23 mouse cellular contexts compared by ENCODE assay signal in the genomic region with DNA sequence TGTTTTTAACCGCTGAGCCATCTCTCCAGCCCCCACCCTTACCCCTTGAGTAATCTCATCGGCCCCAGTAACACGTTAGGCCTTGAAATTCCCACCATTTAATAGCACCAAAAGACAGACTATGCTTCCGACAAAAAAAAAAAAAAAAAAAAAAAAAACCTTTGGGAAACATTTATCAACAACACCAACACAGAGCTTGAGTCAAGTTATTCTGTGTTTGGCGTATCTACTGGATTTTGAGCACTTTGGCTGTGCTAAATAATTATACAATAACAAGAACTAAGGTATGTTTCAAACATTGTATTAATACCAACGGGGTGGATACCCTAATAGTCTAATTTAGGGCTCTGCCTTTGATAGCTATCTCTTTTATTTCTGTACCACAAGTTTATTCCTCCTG. TPM values are rescaled to one million over a fixed set of nuclear protein-coding genes. Genes with fewer than 3 reads are reported as not detected.
DNase-seq lines count a peak whose midpoint lies in the region; ATAC-seq and TF ChIP-seq lines count a peak whose summit lies in the region.
"Had no signal": no experiment of that assay in that cellular context is flagged by ENCODE, and none has a peak within 500 bp of the region (broad histone marks: within the 10 kb centered on the region; RNA-seq: fewer than 3 reads in every experiment).

No protein-coding gene starts in this region.

- peaks cover 6% of the 10 kb centered on the region for H3K79me2 ChIP-seq in CH12.LX (replicated peaks; ENCODE audit: control insufficient read depth, extremely low read depth, insufficient read depth, poor library complexity, severe bottlenecking)
- peaks cover 9% of the 10 kb centered on the region for H3K79me2 ChIP-seq in MEL (ENCODE audit: control insufficient read depth, insufficient read depth, low read length, poor library complexity)

- in situ Hi-C loops in CH12.LX (cut with MboI; ENCODE audit: low pct_ligation_motif_present, low pct_unique_long_range_greater_than_20kb, low sequenced_read_pairs) = no loop called here
- in situ Hi-C loops in ES-E14 (cut with MboI; ENCODE audit: low sequenced_read_pairs in 2 of 2, unreplicated experiment in 2 of 2) = no loop called here

- no peaks in the 10 kb centered on the region for H3K36me3 ChIP-seq in CH12.LX (replicated peaks in 1 of 2; ENCODE audit: control insufficient read depth in 1 of 2, insufficient read depth in 1 of 2, low read length in 1 of 2)
- peaks cover 6% of the 10 kb centered on the region; the same call in 1 of the 2 replicates for H3K36me3 ChIP-seq in ES-E14 (ENCODE audit: control insufficient read depth, insufficient read depth, low read length, poor library complexity, severe bottlenecking)
- peaks cover 0 to 25% of the 10 kb centered on the region in 2 experiments; a peak in 2 of 4 replicates for H3K36me3 ChIP-seq in MEL (ENCODE audit: control insufficient read depth in 1 of 2, insufficient read depth in 2 of 2, low read length in 2 of 2)
- H3K36me3 ChIP-seq in liver, postnatal 0 days (replicated peaks; ENCODE audit: insufficient read depth, low read length) = no peaks in the 10 kb centered on the region

- WGBS in liver, postnatal 0 days (ENCODE audit: insufficient replicate concordance) = 88% methylated on average over 6 of the region's 6 CpGs

- H3K27ac ChIP-seq in CH12.LX (ENCODE audit: insufficient read depth, low read depth) (no peak overlapping the region), ES-E14 (ENCODE audit: insufficient read depth, low read depth, low read length, poor library complexity, severe bottlenecking) (no peak overlapping the region), MEL (ENCODE audit: control insufficient read depth, low read depth, low read length) (no peak overlapping the region)
- H3K27ac ChIP-seq in liver, postnatal 0 days (ENCODE audit: low read depth) = no peak overlapping the region

- H3K27me3 ChIP-seq in CH12.LX (replicated peaks) = peaks cover 2% of the 10 kb centered on the region
- no peaks in the 10 kb centered on the region for H3K27me3 ChIP-seq in MEL (ENCODE audit: control insufficient read depth in 1 of 2, insufficient read depth in 2 of 2, low read length in 2 of 2)
- no peaks in the 10 kb centered on the region for H3K27me3 ChIP-seq in liver, postnatal 0 days (ENCODE audit: insufficient read depth, low read length)
- H3K27me3 ChIP-seq: Patski had no signal

- TF ChIP-seq CTCF in CH12.LX (conservative IDR thresholded peaks at IDR 0.05 in 1 of 2, IDR thresholded peaks at IDR 0.05 in 1 of 2; ENCODE audit: low read depth in 2 of 2, low read length in 2 of 2) = no peak
- TF ChIP-seq CTCF in MEL (IDR thresholded peaks at IDR 0.05 in 2 of 3, conservative IDR thresholded peaks at IDR 0.05 in 1 of 3; ENCODE audit: control insufficient read depth in 1 of 3, insufficient read depth in 1 of 3, low read depth in 2 of 3, low read length in 3 of 3, poor library complexity in 1 of 3, severe bottlenecking in 1 of 3) = no peak
- no peak for TF ChIP-seq CTCF in liver, postnatal 0 days (IDR thresholded peaks at IDR 0.05; ENCODE audit: low read depth)

- H3K9ac ChIP-seq in CH12.LX (ENCODE audit: insufficient read depth, low read depth) (no peak overlapping the region; the same call in 1 of the 2 replicates), ES-E14 (ENCODE audit: insufficient read depth, low read depth, low read length, poor library complexity, severe bottlenecking) (no peak overlapping the region), MEL (ENCODE audit: control insufficient read depth, low read depth, low read length, poor library complexity, severe bottlenecking) (no peak overlapping the region)
- no peak overlapping the region for H3K9ac ChIP-seq in liver, postnatal 0 days (replicated peaks)

- no peak for TF ChIP-seq POLR2A in CH12.LX (IDR thresholded peaks at IDR 0.05; ENCODE audit: low read depth, low read length)
- no peak for TF ChIP-seq POLR2A in MEL (IDR thresholded peaks at IDR 0.05; ENCODE audit: control insufficient read depth in 1 of 2, insufficient read depth in 1 of 2, low read depth in 1 of 2, low read length in 2 of 2, poor library complexity in 1 of 2)

- dilution Hi-C loops in CH12.LX (cut with MboI; ENCODE audit: extremely low pct_ligation_motif_present, extremely low pct_unique_long_range_greater_than_20kb, low sequenced_read_pairs) = no loop called here

- H3K4me2 ChIP-seq in CH12.LX (ENCODE audit: insufficient read depth, low read depth, poor library complexity, severe bottlenecking) = peak overlapping the region; percentile 24; the same call in 1 of the 2 replicates
- no peak overlapping the region for H3K4me2 ChIP-seq in liver, postnatal 0 days (ENCODE audit: low read depth, low read length)

- ATAC-seq in liver, postnatal 0 days = no peak
- ATAC-seq: activated CD4-positive, CD25-positive, alpha-beta regulatory T cell, adult 4 months; CD4-positive, CD25-positive, alpha-beta regulatory T cell, adult 4 months; Patski had no signal

- DNase-seq in CH12.LX (ENCODE audit: extremely low read depth) = no peak
- DNase-seq in ES-E14 (ENCODE audit: low read depth, low spot score) = no peak
- DNase-seq in MEL (ENCODE audit: low read depth, low spot score) = no peak
- no peak for DNase-seq in testis, postnatal 10 days (ENCODE audit: low spot score)
- DNase-seq in spleen, adult 18-20 months = no peak
- no peak for DNase-seq in liver, postnatal 0 days
- DNase-seq: adrenal gland, adult 2 months; adrenal gland, adult 8-10 months; adrenal gland, postnatal 10 days; adrenal gland, postnatal 14 days; adrenal gland, postnatal 25 days; adrenal gland, postnatal 36 days; B cell, adult 2 months; cerebellum, adult 11 months; cerebellum, adult 11-12 months; cerebellum, adult 18-20 months; cerebellum, adult 2 months; cerebellum, adult 8-10 months; cerebellum, adult 9-10 months had no signal

- H3K9me3 ChIP-seq in CH12.LX (replicated peaks; ENCODE audit: low read length) = no peaks in the 10 kb centered on the region
- peaks cover 4% of the 10 kb centered on the region for H3K9me3 ChIP-seq in ES-E14 (ENCODE audit: control insufficient read depth, insufficient read depth, low read depth, low read length)
- H3K9me3 ChIP-seq in MEL (replicated peaks; ENCODE audit: insufficient read depth, low read length) = no peaks in the 10 kb centered on the region
- H3K9me3 ChIP-seq in liver, postnatal 0 days (ENCODE audit: low read length) = no peaks in the 10 kb centered on the region
- H3K9me3 ChIP-seq: G1E had no signal

- no peak for TF ChIP-seq EP300 in CH12.LX (IDR thresholded peaks at IDR 0.05; ENCODE audit: low read length)
- no peak for TF ChIP-seq EP300 in MEL (IDR thresholded peaks at IDR 0.05; ENCODE audit: low read depth in 1 of 2, low read length in 2 of 2)
- no peak for TF ChIP-seq EP300 in liver, postnatal 0 days (IDR thresholded peaks at IDR 0.05; ENCODE audit: low read depth)

- TF ChIP-seq RAD21 in CH12.LX (IDR thresholded peaks at IDR 0.05; ENCODE audit: low read depth, low read length) (no peak), MEL (IDR thresholded peaks at IDR 0.05; ENCODE audit: low read depth, low read length) (no peak)

- peak overlapping the region in 2 of 3 experiments; percentile 40 to 49 for H3K4me3 ChIP-seq in CH12.LX (replicated peaks in 1 of 3; ENCODE audit: low read depth in 2 of 3, low read length in 2 of 3, poor library complexity in 1 of 3)
- H3K4me3 ChIP-seq in ES-E14 (ENCODE audit: insufficient read depth in 1 of 2, low read depth in 1 of 2, low read length in 2 of 2, poor library complexity in 1 of 2, severe bottlenecking in 1 of 2) = no peak overlapping the region
- no peak overlapping the region for H3K4me3 ChIP-seq in MEL (ENCODE audit: control insufficient read depth in 1 of 2, insufficient read depth in 1 of 2, low read depth in 2 of 2, low read length in 2 of 2)
- no peak overlapping the region for H3K4me3 ChIP-seq in liver, postnatal 0 days (ENCODE audit: low read depth, low read length)

- peaks cover 0 to 28% of the 10 kb centered on the region in 2 experiments; a peak in 2 of 4 replicates for H3K4me1 ChIP-seq in CH12.LX (ENCODE audit: control insufficient read depth in 1 of 2, insufficient read depth in 2 of 2)
- H3K4me1 ChIP-seq in ES-E14 (ENCODE audit: control insufficient read depth in 2 of 2, insufficient read depth in 2 of 2, low read length in 2 of 2, poor library complexity in 1 of 2) = peaks cover 0 to 3% of the 10 kb centered on the region in 2 experiments; a peak in 2 of 4 replicates
- peaks cover 8 to 26% of the 10 kb centered on the region in 2 experiments; a peak in 3 of 4 replicates for H3K4me1 ChIP-seq in MEL (ENCODE audit: control insufficient read depth in 1 of 2, insufficient read depth in 2 of 2, low read length in 2 of 2)
- H3K4me1 ChIP-seq in liver, postnatal 0 days (ENCODE audit: insufficient read depth) = peaks cover 9% of the 10 kb centered on the region

TF ChIP-seq in CH12.LX, 34 proteins besides CTCF, POLR2A, EP300 and RAD21:
- no peak for TF ChIP-seq USF1 (IDR thresholded peaks at IDR 0.05; ENCODE audit: low read depth, low read length)
- TF ChIP-seq ZNF384 (IDR thresholded peaks at IDR 0.05; ENCODE audit: low read depth, low read length) = peak; percentile 54; the same call in 1 of the 2 replicates

TF ChIP-seq in ES-E14, 5 proteins besides CTCF, POLR2A, EP300 and RAD21:
- TF ChIP-seq ZNF384 (IDR thresholded peaks at IDR 0.05; ENCODE audit: low read depth, low read length) = peak; percentile 56; the same call in 1 of the 2 replicates
- TF ChIP-seq ZC3H11A (IDR thresholded peaks at IDR 0.05; ENCODE audit: borderline replicate concordance, low read depth, low read length) = no peak

TF ChIP-seq in MEL, 35 proteins besides CTCF, POLR2A, EP300 and RAD21:
- TF ChIP-seq BHLHE40 (IDR thresholded peaks at IDR 0.05; ENCODE audit: borderline replicate concordance, low read depth, low read length) (no peak), ZNF384 (IDR thresholded peaks at IDR 0.05; ENCODE audit: low read depth, low read length) (0 out of 2 replicates have a peak, but pooled peaks have one; percentile 15), SIN3A (IDR thresholded peaks at IDR 0.05; ENCODE audit: low read length) (no peak), TBP (IDR thresholded peaks at IDR 0.05; ENCODE audit: low read depth, low read length) (no peak), USF1 (IDR thresholded peaks at IDR 0.05; ENCODE audit: low read depth, low read length) (no peak), GATA1 (IDR thresholded peaks at IDR 0.05; ENCODE audit: low read depth, low read length) (no peak), KAT2A (conservative IDR thresholded peaks at IDR 0.05; ENCODE audit: low read depth, low read length) (no peak), HCFC1 (IDR thresholded peaks at IDR 0.05; ENCODE audit: low read depth, low read length) (no peak)

RNA-seq across cellular contexts. Expression of a gene that starts 4.0 kb away (rescaled TPM):
- total RNA-seq in CH12.LX (2012; rRNA removed) = 12.2 and 15.2 TPM in 2 replicates
- 37.4 and 37.8 TPM in 2 replicates for total RNA-seq in CH12.LX (2014; rRNA removed)
- polyA plus RNA-seq in CH12.LX (2012; ENCODE audit: insufficient read length, low read depth) = 23.7 and 25.4 TPM in 2 replicates
- total RNA-seq in ES-E14 (2012; rRNA removed) = 33.9 and 36.4 TPM in 2 replicates
- total RNA-seq in MEL (2012; rRNA removed) = 16.6 and 19.8 TPM in 2 replicates
- polyA plus RNA-seq in MEL (2012; ENCODE audit: insufficient read depth in 1 of 2, insufficient read length in 2 of 2, low read depth in 1 of 2, low replicate concordance in 2 of 2, missing spikeins in 1 of 2) = 10 to 100 TPM; 23.7 to 47.3 TPM
- polyA plus RNA-seq in liver, postnatal 0 days (2015; fragmentation: Nextera tagmentation; extraction: Ambion mirVana) = 11.7 and 12.6 TPM in 2 replicates

Comparison
In these comparisons a context has a peak if more than half of its experiments do, and no peak if none do; other contexts are left out.
1. H3K4me3 ChIP-seq: peak in CH12.LX (2 of 3); none in ES-E14 (0 of 2), MEL (0 of 2) and liver, postnatal 0 days (single experiment).